Comparison of ENCODE assay signal across 13 mouse cellular contexts in genomic region chr17:86967536-86968525, GRCm38 (mm10). TPM values are rescaled to one million over a fixed set of nuclear protein-coding genes. Genes with fewer than 3 reads are reported as not detected.
A peak's percentile ranks its signal among the peaks of the same experiment; 100 is the strongest.
DNase-seq lines count a peak whose midpoint lies in the region; ATAC-seq and TF ChIP-seq lines count a peak whose summit lies in the region.
"Had no signal": no experiment of that assay in that cellular context is flagged by ENCODE, and none has a peak within 500 bp of the region (broad histone marks: within the 10 kb centered on the region; RNA-seq: fewer than 3 reads in every experiment).

No protein-coding gene starts in this region.

- H3K4me1 ChIP-seq in intestine, embryonic 15.5 days (replicated peaks), result peaks cover 23% of the 10 kb centered on the region
- H3K4me1 ChIP-seq in intestine, postnatal 0 days (replicated peaks; ENCODE audit: control insufficient read depth, insufficient read depth, low read length), result 0 out of 2 replicates have a peak, but pooled peaks cover 3% of the 10 kb centered on the region

- no peak overlapping the region for H3K4me3 ChIP-seq in intestine, embryonic 15.5 days (replicated peaks)
- H3K4me3 ChIP-seq in intestine, postnatal 0 days (ENCODE audit: low read depth, low read length), result no peak overlapping the region
- H3K4me3 ChIP-seq: liver, embryonic 13.5 days; neural tube, embryonic 13.5 days had no signal

- DNase-seq in cerebellum, adult 9-11 months, result peak; percentile 21
- no peak for DNase-seq in cerebellum, adult 11-12 months
- DNase-seq in thymus, postnatal 14 days, result peak; percentile 64
- no peak for DNase-seq in thymus, adult 18-20 months
- peak; percentile 46 for DNase-seq in splenic B cell, adult 2 months (ENCODE audit: low read depth, low spot score)
- no peak for DNase-seq in ovary, postnatal 14 days (ENCODE audit: low spot score)
- DNase-seq: adrenal gland, postnatal 14 days; liver, embryonic 13.5 days had no signal

- H3K9ac ChIP-seq in intestine, embryonic 15.5 days, result 0 out of 2 replicates have a peak overlapping the region, but pooled peaks have one; percentile 23
- no peak overlapping the region for H3K9ac ChIP-seq in intestine, postnatal 0 days (ENCODE audit: low read depth, low read length)
- H3K9ac ChIP-seq: hindbrain, embryonic 14.5 days; liver, embryonic 13.5 days; neural tube, embryonic 13.5 days had no signal

- no peak overlapping the region for H3K27ac ChIP-seq in intestine, embryonic 15.5 days
- H3K27ac ChIP-seq in intestine, postnatal 0 days (ENCODE audit: low read depth, low read length), result no peak overlapping the region
- H3K27ac ChIP-seq: hindbrain, embryonic 14.5 days; liver, embryonic 13.5 days; neural tube, embryonic 13.5 days had no signal

- 0 out of 2 replicates have a peak, but pooled peaks cover 9% of the 10 kb centered on the region for H3K36me3 ChIP-seq in intestine, embryonic 15.5 days
- peaks cover 12% of the 10 kb centered on the region for H3K36me3 ChIP-seq in intestine, postnatal 0 days (ENCODE audit: control insufficient read depth, insufficient read depth)
- H3K36me3 ChIP-seq in splenic B cell, adult 2 months (ENCODE audit: control insufficient read depth, insufficient read depth, low read length, poor library complexity, severe bottlenecking), result peaks cover 2% of the 10 kb centered on the region
- H3K36me3 ChIP-seq: liver, embryonic 13.5 days had no signal

- ATAC-seq in intestine, embryonic 15.5 days, result no peak
- no peak for ATAC-seq in intestine, postnatal 0 days

- H3K9me3 ChIP-seq in intestine, embryonic 15.5 days, result no peaks in the 10 kb centered on the region
- H3K9me3 ChIP-seq in intestine, postnatal 0 days (ENCODE audit: control insufficient read depth), result no peaks in the 10 kb centered on the region
- H3K9me3 ChIP-seq: liver, embryonic 13.5 days; neural tube, embryonic 13.5 days had no signal

- 75% methylated on average over 10 of the region's 10 CpGs for WGBS in intestine, embryonic 15.5 days
- 85% methylated on average over 10 of the region's 10 CpGs for WGBS in intestine, postnatal 0 days

- no peaks in the 10 kb centered on the region for H3K27me3 ChIP-seq in intestine, embryonic 15.5 days (replicated peaks)
- H3K27me3 ChIP-seq in intestine, postnatal 0 days (replicated peaks; ENCODE audit: control insufficient read depth, insufficient read depth, low read length), result no peaks in the 10 kb centered on the region
- no peaks in the 10 kb centered on the region for H3K27me3 ChIP-seq in splenic B cell, adult 2 months (ENCODE audit: control insufficient read depth, insufficient read depth, low read length, poor library complexity, severe bottlenecking)
- H3K27me3 ChIP-seq: neural tube, embryonic 13.5 days had no signal

- TF ChIP-seq CTCF in intestine, postnatal 0 days (IDR thresholded peaks at IDR 0.05; ENCODE audit: low read depth), result no peak

- no peak overlapping the region for H3K4me2 ChIP-seq in intestine, embryonic 15.5 days (replicated peaks)
- no peak overlapping the region for H3K4me2 ChIP-seq in intestine, postnatal 0 days (replicated peaks; ENCODE audit: low read depth)
- H3K4me2 ChIP-seq: hindbrain, embryonic 14.5 days; liver, embryonic 13.5 days; neural tube, embryonic 13.5 days had no signal

RNA-seq across cellular contexts. Expression of gene Rhoq, which starts 4.9 kb away (rescaled TPM):
- polyA plus RNA-seq in intestine, embryonic 15.5 days (2015; fragmentation: Nextera tagmentation; extraction: Ambion mirVana), result 11.2 and 11.6 TPM in 2 replicates
- polyA plus RNA-seq in intestine, postnatal 0 days (2015; fragmentation: Nextera tagmentation; extraction: Ambion mirVana), result 7.3 and 7.6 TPM in 2 replicates

RNA-seq across cellular contexts. Expression of gene Atp6v1e2, which starts 20.1 kb away (rescaled TPM):
- polyA plus RNA-seq in intestine, embryonic 15.5 days (2015; fragmentation: Nextera tagmentation; extraction: Ambion mirVana), result not detected in 2 replicates
- polyA plus RNA-seq in intestine, postnatal 0 days (2015; fragmentation: Nextera tagmentation; extraction: Ambion mirVana), result not detected in 2 replicates
- polyA plus RNA-seq: forebrain, embryonic 11.5 days; hindbrain, embryonic 14.5 days; liver, embryonic 13.5 days; neural tube, embryonic 13.5 days had no signal

RNA-seq across cellular contexts. Expression of gene Tmem247, which starts 50.7 kb away (rescaled TPM):
- polyA plus RNA-seq in intestine, embryonic 15.5 days (2015; fragmentation: Nextera tagmentation; extraction: Ambion mirVana), result not detected in 2 replicates
- not detected in 2 replicates for polyA plus RNA-seq in intestine, postnatal 0 days (2015; fragmentation: Nextera tagmentation; extraction: Ambion mirVana)
- polyA plus RNA-seq: forebrain, embryonic 11.5 days; hindbrain, embryonic 14.5 days; liver, embryonic 13.5 days; neural tube, embryonic 13.5 days had no signal

RNA-seq across cellular contexts. Expression of gene Pigf, which starts 57.4 kb away (rescaled TPM):
- polyA plus RNA-seq in intestine, embryonic 15.5 days (2015; fragmentation: Nextera tagmentation; extraction: Ambion mirVana), result 55.2 and 57.4 TPM in 2 replicates
- 42.6 and 43.8 TPM in 2 replicates for polyA plus RNA-seq in intestine, postnatal 0 days (2015; fragmentation: Nextera tagmentation; extraction: Ambion mirVana)

RNA-seq across cellular contexts. Expression of gene Cript, which starts 57.5 kb away (rescaled TPM):
- polyA plus RNA-seq in intestine, embryonic 15.5 days (2015; fragmentation: Nextera tagmentation; extraction: Ambion mirVana), result 129 and 138 TPM in 2 replicates
- 192 and 200 TPM in 2 replicates for polyA plus RNA-seq in intestine, postnatal 0 days (2015; fragmentation: Nextera tagmentation; extraction: Ambion mirVana)

Comparison
In these comparisons a context has a peak if more than half of its experiments do, and no peak if none do; other contexts are left out.
1. DNase-seq: peak in cerebellum, adult 9-11 months (single experiment), thymus, postnatal 14 days (single experiment) and splenic B cell, adult 2 months (single experiment); none in cerebellum, adult 11-12 months (single experiment), thymus, adult 18-20 months (0 of 2) and ovary, postnatal 14 days (single experiment).